Mouse (Mus musculus): ENCODE data around the gene Kcnip1.
A peak's percentile ranks its signal among the peaks of the same experiment; 100 is the strongest.

Kcnip1 gene

GRCm38 (mm10) chr11:33685904-33686303 is 307.0 kb downstream of the Kcnip1 start:
- DNase-seq (ENCODE audit: low spot score in 2 of 2): no peak

GRCm38 (mm10) chr11:33680151-33680550 is 312.8 kb downstream of the Kcnip1 start:
- peak; percentile 26 to 70 for DNase-seq (ENCODE audit: low spot score in 2 of 2)

GRCm38 (mm10) chr11:33670105-33670965 is 322.6 kb downstream of the Kcnip1 start:
- no peak for DNase-seq (ENCODE audit: low spot score in 2 of 2)

- DNase-seq (ENCODE audit: low spot score in 2 of 2): no peak
Observed at GRCm38 (mm10) chr11:33668376-33668775, 324.6 kb downstream of the Kcnip1 start.

- no peak for DNase-seq (ENCODE audit: low spot score in 2 of 2)
Observed at GRCm38 (mm10) chr11:33663599-33663998, 329.4 kb downstream of the Kcnip1 start.

GRCm38 (mm10) chr11:33660016-33660913 is 332.7 kb downstream of the Kcnip1 start:
- DNase-seq (ENCODE audit: low spot score in 2 of 2): no peak

- no peak for DNase-seq (ENCODE audit: low spot score in 2 of 2)
Observed at GRCm38 (mm10) chr11:33655861-33656593, 336.9 kb downstream of the Kcnip1 start.

GRCm38 (mm10) chr11:33655221-33655620 is 337.7 kb downstream of the Kcnip1 start:
- no peak for DNase-seq (ENCODE audit: low spot score in 2 of 2)

- no peak for DNase-seq (ENCODE audit: low spot score in 2 of 2)
Observed at GRCm38 (mm10) chr11:33654485-33654884, 338.5 kb downstream of the Kcnip1 start.

- no peak for DNase-seq (ENCODE audit: low spot score in 2 of 2)
Observed at GRCm38 (mm10) chr11:33649358-33649757, 343.6 kb downstream of the Kcnip1 start.

- no peak for DNase-seq (ENCODE audit: low spot score in 2 of 2)
Observed at GRCm38 (mm10) chr11:33637107-33637506, 355.8 kb downstream of the Kcnip1 start.

GRCm38 (mm10) chr11:33627136-33627742 is 365.7 kb downstream of the Kcnip1 start:
- no peak for DNase-seq (ENCODE audit: low spot score in 2 of 2)

GRCm38 (mm10) chr11:33614218-33614617 is 378.7 kb downstream of the Kcnip1 start:
- DNase-seq (ENCODE audit: low spot score in 2 of 2): peak; percentile 51 to 77

- no peak for DNase-seq (ENCODE audit: low spot score in 2 of 2)
Observed at GRCm38 (mm10) chr11:33607784-33608183, 385.2 kb downstream of the Kcnip1 start.

GRCm38 (mm10) chr11:33603174-33603573 is 389.8 kb downstream of the Kcnip1 start:
- no peak for DNase-seq (ENCODE audit: low spot score in 2 of 2)

- no peak for DNase-seq (ENCODE audit: low spot score in 2 of 2)
Observed at GRCm38 (mm10) chr11:33598986-33599385, 394.0 kb downstream of the Kcnip1 start, which contains the start of gene D130052B06Rik. D130052B06Rik (plus strand) TSS chr11:33599302.

GRCm38 (mm10) chr11:33596655-33597054 is 396.3 kb downstream of the Kcnip1 start:
- DNase-seq (ENCODE audit: low spot score in 2 of 2): no peak

- DNase-seq (ENCODE audit: low spot score in 2 of 2): no peak
Observed at GRCm38 (mm10) chr11:33592826-33593225, 400.1 kb downstream of the Kcnip1 start.

- no peak for DNase-seq (ENCODE audit: low spot score in 2 of 2)
Observed at GRCm38 (mm10) chr11:33590771-33591170, 402.2 kb downstream of the Kcnip1 start.

GRCm38 (mm10) chr11:33586614-33587013 is 406.3 kb downstream of the Kcnip1 start:
- DNase-seq (ENCODE audit: low spot score in 2 of 2): no peak

GRCm38 (mm10) chr11:33579621-33580020 is 413.3 kb downstream of the Kcnip1 start:
- no peak for DNase-seq (ENCODE audit: low spot score in 2 of 2)

Data from urinary bladder, postnatal 4 days (tissue).